Mouse (Mus musculus): ENCODE measurements around the gene Kyat1. TPM values are rescaled to one million over a fixed set of nuclear protein-coding genes. Genes with fewer than 3 reads are reported as not detected.

The Kyat1 gene
- polyA plus RNA-seq, 1 experiment from 2014 or later, result 11.4 TPM

- Histone ChIP-seq H3K4me2 (replicated peaks; ENCODE audit: low read depth, low read length) (peak overlapping the region; percentile 83), H3K9ac (ENCODE audit: low read depth, low read length) (peak overlapping the region; percentile 78), H3K27ac (ENCODE audit: low read depth, low read length) (peak overlapping the region; percentile 76; the same call in 1 of the 2 replicates), H3K4me3 (ENCODE audit: low read length) (peak overlapping the region; percentile 76), H3K27me3 (ENCODE audit: control insufficient read depth, insufficient read depth, low read length) (no peaks in the 10 kb centered on the region), H3K4me1 (ENCODE audit: control insufficient read depth, insufficient read depth, low read length) (peaks cover 21% of the 10 kb centered on the region), H3K9me3 (ENCODE audit: control insufficient read depth, low read length) (no peaks in the 10 kb centered on the region), H3K36me3 (ENCODE audit: control insufficient read depth, insufficient read depth, low read length) (peaks cover 18% of the 10 kb centered on the region)
- 3% methylated on average over 18 of the region's 18 CpGs for WGBS
- no peak for ATAC-seq (ENCODE audit: low FRiP score, low TSS enrichment)
These were observed 31.0 kb upstream of the Kyat1 start for GRCm38 (mm10) chr2:30236426-30237198.

GRCm38 (mm10) chr2:30235593-30235992 lies 29.9 kb upstream of the Kyat1 start:
- no peak for ATAC-seq (ENCODE audit: low FRiP score, low TSS enrichment)

GRCm38 (mm10) chr2:30216293-30216692 lies 10.6 kb upstream of the Kyat1 start:
- H3K4me3 ChIP-seq (ENCODE audit: low read length), result no peak overlapping the region
- H3K9me3 ChIP-seq (ENCODE audit: control insufficient read depth, low read length), result no peaks in the 10 kb centered on the region
- no peaks in the 10 kb centered on the region for H3K4me1 ChIP-seq (ENCODE audit: control insufficient read depth, insufficient read depth, low read length)
- WGBS, result 90% methylated on average over 5 of the region's 5 CpGs
- ATAC-seq (ENCODE audit: low FRiP score, low TSS enrichment), result no peak
- no peaks in the 10 kb centered on the region for H3K27me3 ChIP-seq (ENCODE audit: control insufficient read depth, insufficient read depth, low read length)
- H3K36me3 ChIP-seq (ENCODE audit: control insufficient read depth, insufficient read depth, low read length), result no peaks in the 10 kb centered on the region
- H3K27ac ChIP-seq (ENCODE audit: low read depth, low read length), result no peak overlapping the region
- H3K4me2 ChIP-seq (replicated peaks; ENCODE audit: low read depth, low read length), result no peak overlapping the region
- no peak overlapping the region for H3K9ac ChIP-seq (ENCODE audit: low read depth, low read length)

More at GRCm38 (mm10) chr2:30235593-30235992, 29.9 kb upstream of the Kyat1 start:
- Histone ChIP-seq H3K4me1 (ENCODE audit: control insufficient read depth, insufficient read depth, low read length) (peaks cover 21% of the 10 kb centered on the region), H3K36me3 (ENCODE audit: control insufficient read depth, insufficient read depth, low read length) (peaks cover 8% of the 10 kb centered on the region), H3K27me3 (ENCODE audit: control insufficient read depth, insufficient read depth, low read length) (no peaks in the 10 kb centered on the region), H3K9ac (ENCODE audit: low read depth, low read length) (no peak overlapping the region), H3K4me3 (ENCODE audit: low read length) (no peak overlapping the region), H3K27ac (ENCODE audit: low read depth, low read length) (no peak overlapping the region), H3K9me3 (ENCODE audit: control insufficient read depth, low read length) (no peaks in the 10 kb centered on the region; the same call in 1 of the 2 replicates), H3K4me2 (replicated peaks; ENCODE audit: low read depth, low read length) (no peak overlapping the region)
- 62% methylated on average over 5 of the region's 5 CpGs for WGBS

GRCm38 (mm10) chr2:30215493-30215892 lies 9.8 kb upstream of the Kyat1 start:
- H3K9me3 ChIP-seq (ENCODE audit: control insufficient read depth, low read length), result no peaks in the 10 kb centered on the region
- H3K4me2 ChIP-seq (replicated peaks; ENCODE audit: low read depth, low read length), result no peak overlapping the region
- H3K36me3 ChIP-seq (ENCODE audit: control insufficient read depth, insufficient read depth, low read length), result no peaks in the 10 kb centered on the region
- H3K4me3 ChIP-seq (ENCODE audit: low read length), result no peak overlapping the region
- WGBS, result 58% methylated on average over 6 of the region's 6 CpGs
- H3K4me1 ChIP-seq (ENCODE audit: control insufficient read depth, insufficient read depth, low read length), result no peaks in the 10 kb centered on the region
- no peak for ATAC-seq (ENCODE audit: low FRiP score, low TSS enrichment)
- no peak overlapping the region for H3K27ac ChIP-seq (ENCODE audit: low read depth, low read length)
- H3K27me3 ChIP-seq (ENCODE audit: control insufficient read depth, insufficient read depth, low read length), result no peaks in the 10 kb centered on the region
- no peak overlapping the region for H3K9ac ChIP-seq (ENCODE audit: low read depth, low read length)

- Histone ChIP-seq H3K4me3 (ENCODE audit: low read length) (no peak overlapping the region), H3K27me3 (ENCODE audit: control insufficient read depth, insufficient read depth, low read length) (no peaks in the 10 kb centered on the region), H3K27ac (ENCODE audit: low read depth, low read length) (no peak overlapping the region), H3K9me3 (ENCODE audit: control insufficient read depth, low read length) (no peaks in the 10 kb centered on the region), H3K4me1 (ENCODE audit: control insufficient read depth, insufficient read depth, low read length) (no peaks in the 10 kb centered on the region), H3K4me2 (replicated peaks; ENCODE audit: low read depth, low read length) (no peak overlapping the region), H3K36me3 (ENCODE audit: control insufficient read depth, insufficient read depth, low read length) (no peaks in the 10 kb centered on the region), H3K9ac (ENCODE audit: low read depth, low read length) (no peak overlapping the region)
- ATAC-seq (ENCODE audit: low FRiP score, low TSS enrichment), result no peak
- 77% methylated on average over 3 of the region's 3 CpGs for WGBS
These were observed 9.1 kb upstream of the Kyat1 start for GRCm38 (mm10) chr2:30214745-30215144.

GRCm38 (mm10) chr2:30212951-30213350 lies 7.3 kb upstream of the Kyat1 start:
- 50% methylated on average over 1 of the region's 1 CpGs for WGBS

GRCm38 (mm10) chr2:30212169-30212545 lies 6.5 kb upstream of the Kyat1 start:
- no peaks in the 10 kb centered on the region for H3K27me3 ChIP-seq (ENCODE audit: control insufficient read depth, insufficient read depth, low read length)
- H3K36me3 ChIP-seq (ENCODE audit: control insufficient read depth, insufficient read depth, low read length), result no peaks in the 10 kb centered on the region
- no peak overlapping the region for H3K27ac ChIP-seq (ENCODE audit: low read depth, low read length)
- ATAC-seq (ENCODE audit: low FRiP score, low TSS enrichment), result no peak
- 79% methylated on average over 4 of the region's 4 CpGs for WGBS
- no peaks in the 10 kb centered on the region for H3K9me3 ChIP-seq (ENCODE audit: control insufficient read depth, low read length)
- H3K9ac ChIP-seq (ENCODE audit: low read depth, low read length), result no peak overlapping the region
- no peaks in the 10 kb centered on the region for H3K4me1 ChIP-seq (ENCODE audit: control insufficient read depth, insufficient read depth, low read length)
- no peak overlapping the region for H3K4me3 ChIP-seq (ENCODE audit: low read length)
- no peak overlapping the region for H3K4me2 ChIP-seq (replicated peaks; ENCODE audit: low read depth, low read length)

More at GRCm38 (mm10) chr2:30212951-30213350, 7.3 kb upstream of the Kyat1 start:
- no peaks in the 10 kb centered on the region for H3K27me3 ChIP-seq (ENCODE audit: control insufficient read depth, insufficient read depth, low read length)
- H3K4me1 ChIP-seq (ENCODE audit: control insufficient read depth, insufficient read depth, low read length), result no peaks in the 10 kb centered on the region
- no peak overlapping the region for H3K27ac ChIP-seq (ENCODE audit: low read depth, low read length)
- H3K4me3 ChIP-seq (ENCODE audit: low read length), result no peak overlapping the region
- H3K9me3 ChIP-seq (ENCODE audit: control insufficient read depth, low read length), result no peaks in the 10 kb centered on the region
- no peak overlapping the region for H3K4me2 ChIP-seq (replicated peaks; ENCODE audit: low read depth, low read length)
- H3K9ac ChIP-seq (ENCODE audit: low read depth, low read length), result no peak overlapping the region
- no peaks in the 10 kb centered on the region for H3K36me3 ChIP-seq (ENCODE audit: control insufficient read depth, insufficient read depth, low read length)
- ATAC-seq (ENCODE audit: low FRiP score, low TSS enrichment), result no peak

- H3K27ac ChIP-seq (ENCODE audit: low read depth, low read length), result no peak overlapping the region
- H3K4me1 ChIP-seq (ENCODE audit: control insufficient read depth, insufficient read depth, low read length), result peaks cover 4% of the 10 kb centered on the region; the same call in 1 of the 2 replicates
- ATAC-seq (ENCODE audit: low FRiP score, low TSS enrichment), result no peak
- 80% methylated on average over 6 of the region's 6 CpGs for WGBS
- H3K9me3 ChIP-seq (ENCODE audit: control insufficient read depth, low read length), result no peaks in the 10 kb centered on the region
- no peak overlapping the region for H3K4me2 ChIP-seq (replicated peaks; ENCODE audit: low read depth, low read length)
- no peak overlapping the region for H3K9ac ChIP-seq (ENCODE audit: low read depth, low read length)
- no peaks in the 10 kb centered on the region for H3K27me3 ChIP-seq (ENCODE audit: control insufficient read depth, insufficient read depth, low read length)
- H3K36me3 ChIP-seq (ENCODE audit: control insufficient read depth, insufficient read depth, low read length), result no peaks in the 10 kb centered on the region
- no peak overlapping the region for H3K4me3 ChIP-seq (ENCODE audit: low read length)
These were observed 5.9 kb upstream of the Kyat1 start for GRCm38 (mm10) chr2:30211408-30212168.

- Histone ChIP-seq H3K4me2 (replicated peaks; ENCODE audit: low read depth, low read length) (no peak overlapping the region), H3K27me3 (ENCODE audit: control insufficient read depth, insufficient read depth, low read length) (no peaks in the 10 kb centered on the region), H3K36me3 (ENCODE audit: control insufficient read depth, insufficient read depth, low read length) (no peaks in the 10 kb centered on the region), H3K9ac (ENCODE audit: low read depth, low read length) (no peak overlapping the region), H3K4me3 (ENCODE audit: low read length) (no peak overlapping the region), H3K4me1 (ENCODE audit: control insufficient read depth, insufficient read depth, low read length) (peaks cover 13% of the 10 kb centered on the region; the same call in 1 of the 2 replicates), H3K9me3 (ENCODE audit: control insufficient read depth, low read length) (no peaks in the 10 kb centered on the region), H3K27ac (ENCODE audit: low read depth, low read length) (no peak overlapping the region)
- WGBS, result 77% methylated on average over 5 of the region's 5 CpGs
- ATAC-seq (ENCODE audit: low FRiP score, low TSS enrichment), result no peak
These were observed 2.2 kb upstream of the Kyat1 start for GRCm38 (mm10) chr2:30207886-30208285.

Measured in kidney, embryonic 14.5 days (tissue).